Mouse (Mus musculus) c-Kit-positive CD71-positive TER-119-positive erythroid progenitor cells, embryonic 14.5 days (primary cell): ENCODE results near the gene Slc15a4.

Experiments used
- DNase-seq: peaks from one replicate; pipeline ENCODE4 v3.0.0-alpha.2; 2013; ENCODE audit warnings: low spot score

The Slc15a4 gene

GRCm38 (mm10) chr5:127632167-127633145 lies at the start of gene Slc15a4, which contains the start of gene Glt1d1:
Gene Slc15a4 (minus strand): TSS chr5:127632897.
Gene Glt1d1 (plus strand): TSS chr5:127632262.
- no peak for DNase-seq

- DNase-seq: no peak
Measured at GRCm38 (mm10) chr5:127678501-127678900, 45.8 kb upstream of the Slc15a4 start.

- DNase-seq: no peak
Measured at GRCm38 (mm10) chr5:127677561-127677960, 44.9 kb upstream of the Slc15a4 start.

DNA sequence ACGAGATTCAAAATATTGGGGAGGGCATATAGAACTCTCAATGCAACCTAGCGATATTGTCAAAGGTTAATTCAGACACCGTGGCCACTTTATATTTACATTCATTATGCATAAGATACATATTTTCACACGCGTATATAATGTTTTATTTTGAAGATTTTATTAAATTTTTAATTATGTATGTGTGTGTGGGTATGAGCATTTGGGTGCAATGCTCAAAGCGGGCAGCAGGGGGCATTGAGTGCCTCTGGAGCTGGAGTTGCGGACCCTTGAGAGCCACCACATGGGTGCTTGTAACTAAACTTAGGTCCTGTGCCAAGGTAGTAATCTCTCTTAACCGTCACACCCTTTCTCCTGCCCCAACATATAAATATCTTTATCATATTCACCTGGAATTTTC lies 41.2 kb upstream of the Slc15a4 start:
- no peak for DNase-seq

GRCm38 (mm10) chr5:127660979-127661378 lies 28.3 kb upstream of the Slc15a4 start:
- no peak for DNase-seq

DNA sequence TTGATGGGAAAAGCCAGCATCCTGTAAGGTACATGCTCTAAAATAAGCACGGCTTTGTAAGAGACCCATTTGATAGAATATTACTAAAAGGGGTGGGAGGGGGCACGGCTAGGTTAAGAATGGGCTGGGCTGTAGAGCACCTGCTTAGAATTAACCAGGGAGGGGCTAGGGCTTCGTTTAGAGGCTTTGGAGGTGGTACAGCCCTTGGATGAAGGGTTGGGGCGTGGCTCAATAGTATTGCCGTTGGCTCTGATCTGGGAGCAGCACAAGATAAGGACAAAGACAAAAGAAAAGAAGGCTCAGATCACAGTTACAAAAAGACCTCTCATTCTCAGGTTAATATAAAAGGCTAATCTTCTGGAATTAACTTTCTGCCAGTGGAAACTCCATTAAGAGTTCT lies 27.6 kb upstream of the Slc15a4 start:
- DNase-seq: no peak

DNA sequence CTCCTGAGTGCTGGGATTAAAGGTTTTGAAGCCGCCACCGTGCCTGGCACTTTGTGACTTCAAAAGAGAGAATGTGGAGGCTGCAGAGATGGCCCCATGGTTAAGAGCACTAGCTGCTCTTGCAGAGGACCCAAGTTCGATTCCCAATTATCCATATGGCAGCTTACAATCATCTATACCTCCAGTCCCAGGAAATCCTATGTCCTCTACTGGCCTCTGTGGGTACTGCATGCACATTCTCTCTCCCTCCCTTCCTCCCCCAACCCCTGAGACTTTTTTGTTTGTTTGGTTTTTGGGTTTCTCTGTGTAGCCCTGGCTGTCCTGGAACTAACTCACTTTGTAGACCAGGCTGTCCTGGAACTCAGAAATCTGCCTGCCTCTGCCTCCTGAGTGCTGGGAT lies 26.6 kb upstream of the Slc15a4 start:
- DNase-seq: no peak

GRCm38 (mm10) chr5:127658257-127658656 lies 25.6 kb upstream of the Slc15a4 start:
- DNase-seq: no peak

- peak; percentile 8 for DNase-seq
Measured at GRCm38 (mm10) chr5:127649077-127649476, 16.4 kb upstream of the Slc15a4 start.

GRCm38 (mm10) chr5:127648046-127648445 lies 15.3 kb upstream of the Slc15a4 start:
- DNase-seq: peak; percentile 3

- no peak for DNase-seq
Measured at GRCm38 (mm10) chr5:127641185-127641958, 8.7 kb upstream of the Slc15a4 start.

- DNase-seq: no peak
Measured at GRCm38 (mm10) chr5:127640359-127640758, 7.7 kb upstream of the Slc15a4 start.

GRCm38 (mm10) chr5:127639635-127640034 lies 6.9 kb upstream of the Slc15a4 start:
- no peak for DNase-seq

GRCm38 (mm10) chr5:127639067-127639605 lies 6.4 kb upstream of the Slc15a4 start:
- DNase-seq: no peak

GRCm38 (mm10) chr5:127638177-127638576 lies 5.5 kb upstream of the Slc15a4 start:
- no peak for DNase-seq

- no peak for DNase-seq
Measured at GRCm38 (mm10) chr5:127637622-127638021, 4.9 kb upstream of the Slc15a4 start.

DNA sequence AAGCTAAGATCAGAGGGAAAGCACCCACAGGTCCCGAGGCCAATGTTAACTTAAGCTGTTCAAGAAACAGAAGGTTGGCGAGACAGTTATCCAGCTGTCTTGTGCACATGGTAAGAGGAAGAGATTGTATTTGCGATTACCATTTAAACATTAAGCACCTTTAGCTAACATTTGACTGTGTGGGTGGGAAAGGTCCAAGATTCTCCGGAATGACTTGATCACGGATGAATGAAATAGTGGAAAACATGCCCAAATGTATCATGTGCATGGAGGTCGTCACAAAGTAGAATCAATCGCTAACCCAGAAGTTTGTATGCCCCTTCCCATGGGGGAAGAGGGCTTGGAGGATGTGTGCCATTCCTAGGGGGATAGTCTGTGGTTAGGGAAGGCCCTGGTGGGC lies 969 bp upstream of the Slc15a4 start:
- no peak for DNase-seq

DNA sequence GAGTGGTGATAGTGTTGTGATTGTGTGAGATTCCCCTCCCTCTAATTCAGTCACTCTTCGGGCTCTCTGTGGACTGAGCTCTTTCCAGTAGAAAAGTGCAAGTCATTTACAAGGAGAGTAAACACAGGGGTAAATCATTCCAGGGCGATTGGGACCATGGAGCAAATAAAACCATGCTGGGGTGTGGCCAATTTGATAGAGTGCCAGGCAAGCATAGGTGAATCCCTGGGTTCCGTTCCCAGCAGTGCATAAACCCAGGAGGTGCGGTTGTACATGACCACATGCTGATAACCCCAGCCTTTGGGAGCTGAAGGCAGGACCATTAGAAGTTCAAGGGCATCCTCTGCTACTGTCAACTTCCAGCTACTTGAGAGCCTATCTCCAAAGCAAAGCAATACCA lies 491 bp upstream of the Slc15a4 start:
- DNase-seq: no peak

- DNase-seq: no peak
Measured at GRCm38 (mm10) chr5:127631671-127632070, 1.0 kb downstream of the Slc15a4 start.

DNA sequence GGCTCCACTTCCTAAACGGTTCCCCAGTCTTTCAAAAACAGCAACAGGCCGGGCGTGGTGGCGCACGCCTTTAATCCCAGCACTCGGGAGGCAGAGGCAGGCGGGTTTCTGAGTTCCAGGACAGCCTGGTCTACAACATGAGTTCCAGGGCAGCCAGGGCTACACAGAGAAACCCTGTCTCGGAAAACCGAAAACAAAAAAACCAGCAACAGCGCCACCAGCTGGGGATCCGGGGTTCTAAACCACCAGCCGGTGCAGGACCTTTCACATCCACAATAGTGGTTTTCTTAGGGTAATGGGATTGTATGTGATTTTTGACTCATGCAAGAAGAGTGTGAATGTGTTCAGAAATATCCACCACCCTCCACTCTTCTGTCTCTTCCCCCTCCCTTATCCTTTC lies 5.5 kb downstream of the Slc15a4 start:
- DNase-seq: no peak

- no peak for DNase-seq
Measured at GRCm38 (mm10) chr5:127624427-127625213, 8.1 kb downstream of the Slc15a4 start.

DNA sequence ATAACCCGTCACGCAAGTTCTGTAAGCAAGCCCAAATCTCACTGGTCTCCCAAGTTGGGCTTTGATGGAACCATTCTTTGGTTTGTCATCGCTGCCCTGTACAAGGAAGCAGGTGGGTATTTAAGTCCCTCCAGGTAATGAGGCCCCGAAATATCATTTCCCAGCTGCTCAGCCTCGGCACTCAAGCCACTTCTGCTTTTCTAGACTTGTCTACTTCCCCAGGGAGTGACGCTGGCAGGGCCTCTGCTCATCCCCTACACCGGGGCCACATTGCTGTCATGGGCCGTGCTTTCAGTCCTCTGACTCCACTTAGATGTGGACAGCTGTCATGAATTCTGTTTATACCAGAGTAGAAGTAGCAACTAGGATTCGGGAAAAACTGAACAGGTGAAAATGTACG lies 11.6 kb downstream of the Slc15a4 start:
- DNase-seq: no peak
